Mouse (Mus musculus) forebrain, embryonic 16.5 days (tissue): ENCODE results near the gene Map7d2. TPM values are rescaled to one million over a fixed set of nuclear protein-coding genes. Genes with fewer than 3 reads are reported as not detected.

Experiments
- ATAC-seq: fragments of 200-750 bp; cut with Nextera tagmentation; 2 replicates; pipeline ENCODE4 v1.8.0; 2017; ENCODE audit warnings: mild to moderate bottlenecking, moderate library complexity
- H3K27ac ChIP-seq: fragments of 300-500 bp; sonication (generic); 2 replicates; pipeline ENCODE4 v1.5.1; 2014; ENCODE audit warnings: low read length, control low read depth
- H3K27me3 ChIP-seq: fragments of 300-500 bp; sonication (generic); replicated peaks from 2 replicates; pipeline ENCODE4 v1.6.1; 2014; ENCODE audit warnings: low read length; ENCODE audit not compliant: control insufficient read depth, insufficient read depth
- H3K36me3 ChIP-seq: fragments of 300-500 bp; sonication (generic); 2 replicates; pipeline ENCODE4 v1.6.1; 2014; ENCODE audit not compliant: control insufficient read depth, insufficient read depth
- H3K4me1 ChIP-seq: fragments of 300-500 bp; sonication (generic); replicated peaks from 2 replicates; pipeline ENCODE4 v1.6.1; 2014; ENCODE audit warnings: low read length; ENCODE audit not compliant: control insufficient read depth, insufficient read depth
- H3K4me2 ChIP-seq: fragments of 300-500 bp; sonication (generic); 2 replicates; pipeline ENCODE4 v1.6.1; 2014; ENCODE audit warnings: mild to moderate bottlenecking, low read length, control low read depth
- H3K4me3 ChIP-seq: fragments of 300-500 bp; sonication (generic); replicated peaks from 2 replicates; pipeline ENCODE4 v1.5.1; 2014; ENCODE audit warnings: mild to moderate bottlenecking, low read length, control low read depth
- H3K9ac ChIP-seq: fragments of 300-500 bp; sonication (generic); replicated peaks from 2 replicates; pipeline ENCODE4 v1.6.1; 2014; ENCODE audit warnings: low read depth, low read length, control low read depth
- H3K9me3 ChIP-seq: fragments of 300-500 bp; sonication (generic); 2 replicates; pipeline ENCODE4 v1.6.1; 2016; ENCODE audit warnings: low read length; ENCODE audit not compliant: control insufficient read depth
- WGBS: fragments of 180-500 bp; shearing (Covaris S2); extraction: QIAGEN DNeasy Blood & Tissue Kit; methylation state at CpG from one replicate; pipeline ENCODE4 v1.1.7; 2014; 5-methylcytosine and 5-hydroxymethylcytosine counted together
- polyA plus RNA-seq: library from polyadenylated mRNA; unstranded; fragments of >200 nt; fragmentation: Nextera tagmentation; extraction: Ambion mirVana; gene quantifications from 2 replicates; pipeline ENCODE4 v1.2.1, GENCODE M21; 2015

Gene Map7d2
- polyA plus RNA-seq, 1 experiment from 2014 or later: 22.0 TPM

GRCm38 (mm10) chrX:159532811-159533462 lies 118.6 kb downstream of the Map7d2 start:
- ATAC-seq: peak; percentile 29
- Histone ChIP-seq H3K4me2 (peak overlapping the region; percentile 56), H3K27ac (peak overlapping the region; percentile 81), H3K9me3 (no peaks in the 10 kb centered on the region), H3K4me3 (peak overlapping the region; percentile 63), H3K4me1 (peaks cover 2% of the 10 kb centered on the region; the same call in 1 of the 2 replicates), H3K9ac (peak overlapping the region; percentile 70), H3K36me3 (no peaks in the 10 kb centered on the region), H3K27me3 (no peaks in the 10 kb centered on the region)
- WGBS: 14% methylated on average over 47 of the region's 56 CpGs

- no peaks in the 10 kb centered on the region for H3K36me3 ChIP-seq
- H3K27me3 ChIP-seq: no peaks in the 10 kb centered on the region
- no peak overlapping the region for H3K9ac ChIP-seq
- no peaks in the 10 kb centered on the region for H3K9me3 ChIP-seq
- no peak overlapping the region for H3K4me2 ChIP-seq
- H3K4me3 ChIP-seq: no peak overlapping the region
- H3K4me1 ChIP-seq: no peaks in the 10 kb centered on the region
- H3K27ac ChIP-seq: no peak overlapping the region
- ATAC-seq: no peak
- 93% methylated on average over 18 of the region's 18 CpGs for WGBS
Measured at GRCm38 (mm10) chrX:159541936-159542335, 127.6 kb downstream of the Map7d2 start.

- no peaks in the 10 kb centered on the region for H3K4me1 ChIP-seq
- H3K27ac ChIP-seq: no peak overlapping the region
- H3K9ac ChIP-seq: no peak overlapping the region
- H3K36me3 ChIP-seq: peaks cover 5% of the 10 kb centered on the region; the same call in 1 of the 2 replicates
- H3K27me3 ChIP-seq: no peaks in the 10 kb centered on the region
- H3K4me3 ChIP-seq: no peak overlapping the region
- no peaks in the 10 kb centered on the region for H3K9me3 ChIP-seq
- WGBS: 93% methylated on average over 5 of the region's 5 CpGs
- no peak for ATAC-seq
- H3K4me2 ChIP-seq: no peak overlapping the region
Measured at GRCm38 (mm10) chrX:159547093-159547492, 132.7 kb downstream of the Map7d2 start.

Other genes with a start within 250 kb of the Map7d2 start
- gene Rps6ka3, start 204.3 kb upstream of the Map7d2 start, polyA plus RNA-seq: 3.7 and 4.6 TPM in 2 replicates
- 114 and 129 TPM in 2 replicates for gene Eif1ax, start 42.4 kb upstream of the Map7d2 start, polyA plus RNA-seq
- gene Bclaf3, start 112.1 kb downstream of the Map7d2 start, polyA plus RNA-seq: 31.4 and 34.5 TPM in 2 replicates
- gene Sh3kbp1, start 212.7 kb downstream of the Map7d2 start, polyA plus RNA-seq: 52.3 and 57.5 TPM in 2 replicates